Mouse (Mus musculus): ENCODE measurements around the gene Gabpb2.

DNA sequence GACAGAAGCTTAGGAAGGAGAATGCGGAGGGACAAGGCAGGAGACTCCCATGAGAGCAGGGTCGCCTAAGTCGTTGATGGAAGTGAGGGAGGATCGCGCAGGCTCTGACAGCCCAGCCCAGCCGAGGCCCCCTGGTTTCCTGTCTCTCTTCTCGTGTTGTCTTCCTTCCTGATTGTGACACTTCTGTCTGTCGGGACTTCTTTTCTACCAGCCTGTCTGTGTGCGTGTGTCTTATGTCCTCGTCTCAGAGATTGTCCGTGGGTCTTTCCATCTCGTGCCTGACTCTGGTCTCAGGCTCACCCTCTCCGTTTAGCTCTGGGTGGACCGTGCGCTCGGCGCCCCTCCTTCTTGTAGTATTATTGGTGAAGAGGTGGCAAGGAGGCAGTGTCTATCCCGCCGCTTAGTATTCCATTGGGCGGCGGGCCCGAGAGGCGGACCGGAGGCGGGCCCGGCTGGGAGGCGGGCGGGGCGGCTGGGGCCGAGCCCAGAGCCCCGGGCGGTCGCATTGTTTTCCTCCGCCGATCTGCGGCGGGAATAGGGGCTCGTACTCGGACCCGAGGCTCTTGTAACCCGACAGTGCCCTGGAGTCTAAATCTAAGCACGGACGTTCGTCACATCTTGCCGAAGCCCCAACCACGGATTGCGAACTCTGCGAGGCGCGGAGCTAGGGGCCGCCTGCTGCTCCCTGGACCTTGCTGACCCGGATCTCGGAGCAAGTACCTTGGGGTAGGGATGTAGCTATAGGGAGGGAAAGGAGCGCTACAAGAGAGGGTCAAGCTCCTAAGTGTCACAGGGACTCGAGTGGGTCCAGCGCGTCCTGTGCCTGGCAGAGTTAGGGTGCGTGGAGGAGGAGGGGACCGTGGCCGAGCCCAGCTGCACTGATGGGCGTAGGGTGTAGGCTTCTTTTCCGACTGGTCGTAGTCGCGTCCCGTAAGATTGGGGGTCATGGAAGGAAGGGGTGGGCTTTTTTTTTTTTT, 57.4 kb downstream of the Gabpb2 start, which contains the start of gene Sema6c:
- no peak for TF ChIP-seq CTCF (conservative IDR thresholded peaks at IDR 0.05; ENCODE audit: low read length)
- TF ChIP-seq POU5F1 (IDR thresholded peaks at IDR 0.05; ENCODE audit: borderline replicate concordance, low read length), result no peak
- TF ChIP-seq NANOG (IDR thresholded peaks at IDR 0.05; ENCODE audit: borderline replicate concordance, low read length), result no peak

All from E14TG2a.4 (cell line).